ENCODE assay signal across 8 mouse cellular contexts in the genomic region with DNA sequence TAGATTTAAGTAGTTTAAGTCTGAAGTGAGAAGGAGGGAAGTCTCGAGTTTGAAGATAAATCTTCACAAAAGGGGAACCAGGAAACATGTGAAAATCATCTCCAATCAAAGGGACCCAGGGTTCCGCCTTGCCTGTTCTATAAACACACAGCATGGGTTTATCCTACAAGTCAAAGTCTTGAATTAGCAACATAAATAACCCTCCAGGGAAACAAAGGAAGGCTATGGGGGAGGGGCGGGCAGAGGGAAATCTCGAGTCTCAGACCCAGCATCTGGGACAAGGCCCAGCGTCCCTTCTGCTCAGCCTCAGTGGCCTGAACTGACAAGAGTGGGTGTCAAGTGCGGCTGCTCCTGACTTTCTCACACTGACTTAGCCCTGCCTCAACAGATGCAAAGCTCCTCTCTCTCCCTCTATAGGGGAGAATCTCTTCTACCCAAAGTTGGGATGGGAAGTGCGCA.
DNase-seq lines count a peak whose midpoint lies in the region; ATAC-seq and TF ChIP-seq lines count a peak whose summit lies in the region.

No protein-coding gene starts in this region.

- no peak overlapping the region for H3K4me3 ChIP-seq in kidney, embryonic 16.5 days (ENCODE audit: low read length)
- H3K4me3 ChIP-seq in hindbrain, embryonic 15.5 days = no peak overlapping the region
- no peak overlapping the region; the same call in 1 of the 2 replicates for H3K4me3 ChIP-seq in left cerebral cortex, adult 2 months

- H3K9me3 ChIP-seq in kidney, embryonic 16.5 days (ENCODE audit: low read length) = no peaks in the 10 kb centered on the region
- H3K9me3 ChIP-seq in hindbrain, embryonic 15.5 days = no peaks in the 10 kb centered on the region

- H3K27ac ChIP-seq in kidney, embryonic 16.5 days (ENCODE audit: low read length) = peak overlapping the region; percentile 5; the same call in 1 of the 2 replicates
- H3K27ac ChIP-seq in hindbrain, embryonic 15.5 days (replicated peaks) = no peak overlapping the region
- no peak overlapping the region for H3K27ac ChIP-seq in left cerebral cortex, adult 2 months

- H3K27me3 ChIP-seq in kidney, embryonic 16.5 days (ENCODE audit: insufficient read depth, low read length) = no peaks in the 10 kb centered on the region
- no peaks in the 10 kb centered on the region for H3K27me3 ChIP-seq in hindbrain, embryonic 15.5 days

- DNase-seq in kidney, adult 9 months = no peak
- DNase-seq in embryo, embryonic 9.5 days (ENCODE audit: extremely low spot score) = peak; percentile 72
- DNase-seq in lung, postnatal 4 days = peak; percentile 76 to 82
- DNase-seq in left cerebral cortex, adult 2 months (ENCODE audit: extremely low spot score in 1 of 2, low spot score in 2 of 2) = no peak
- DNase-seq in cerebellum, adult 8-10 months = no peak

- 28% methylated on average over 7 of the region's 7 CpGs for WGBS in kidney, embryonic 16.5 days
- 25% methylated on average over 7 of the region's 7 CpGs for WGBS in hindbrain, embryonic 15.5 days

- 0 out of 2 replicates have a peak, but pooled peaks cover 8% of the 10 kb centered on the region for H3K4me1 ChIP-seq in kidney, embryonic 16.5 days (ENCODE audit: insufficient read depth, low read length)
- no peaks in the 10 kb centered on the region for H3K4me1 ChIP-seq in hindbrain, embryonic 15.5 days (replicated peaks)

- no peaks in the 10 kb centered on the region for H3K36me3 ChIP-seq in kidney, embryonic 16.5 days (ENCODE audit: insufficient read depth, low read length)
- H3K36me3 ChIP-seq in hindbrain, embryonic 15.5 days = no peaks in the 10 kb centered on the region

- no peak for TF ChIP-seq CTCF in left cerebral cortex, adult 2 months (IDR thresholded peaks at IDR 0.05)

- peak overlapping the region; percentile 21 for H3K4me2 ChIP-seq in kidney, embryonic 16.5 days (replicated peaks; ENCODE audit: low read depth, low read length)
- H3K4me2 ChIP-seq in hindbrain, embryonic 15.5 days = peak overlapping the region; percentile 18; the same call in 1 of the 2 replicates

- peak; percentile 73 for ATAC-seq in kidney, embryonic 16.5 days (ENCODE audit: low FRiP score, low TSS enrichment)
- no peak for ATAC-seq in hindbrain, embryonic 15.5 days (ENCODE audit: low FRiP score, low read depth)
- ATAC-seq in megakaryocyte-erythroid progenitor cell, adult 5-6 weeks (replicated peaks; ENCODE audit: low FRiP score, low TSS enrichment, poor library complexity, severe bottlenecking) = no peak

- H3K9ac ChIP-seq in kidney, embryonic 16.5 days (replicated peaks; ENCODE audit: low read length) = no peak overlapping the region
- H3K9ac ChIP-seq in hindbrain, embryonic 15.5 days = no peak overlapping the region

- intact Hi-C loops in left cerebral cortex, adult 2 months (cut with DNase I) = loop anchor here (1.0 to 10.0 kb wide), 5 partner anchors 267 to 1139 kb away; no protein-coding TSS in a partner anchor

Comparison
In these comparisons a context has a peak if more than half of its experiments do, and no peak if none do; other contexts are left out.
1. DNase-seq: peak in embryo, embryonic 9.5 days (single experiment) and lung, postnatal 4 days (2 of 2); none in kidney, adult 9 months (single experiment), left cerebral cortex, adult 2 months (0 of 2) and cerebellum, adult 8-10 months (single experiment).